Mouse (Mus musculus) MEL-GATA-1-ER (cell line): Measurements from ENCODE around the gene Rhox12.

ENCODE experiments used
- DNase-seq: peaks from one replicate; pipeline ENCODE4 v3.0.0-alpha.2; 2012; ENCODE audit warnings: low read depth; ENCODE audit errors: extremely low read depth

Gene Rhox12

GRCm38 (mm10) chrX:38110807-38111206 is at the start of gene Rhox12:
Gene Rhox12 (minus strand): TSS chrX:38110907.
- DNase-seq: no peak

DNA sequence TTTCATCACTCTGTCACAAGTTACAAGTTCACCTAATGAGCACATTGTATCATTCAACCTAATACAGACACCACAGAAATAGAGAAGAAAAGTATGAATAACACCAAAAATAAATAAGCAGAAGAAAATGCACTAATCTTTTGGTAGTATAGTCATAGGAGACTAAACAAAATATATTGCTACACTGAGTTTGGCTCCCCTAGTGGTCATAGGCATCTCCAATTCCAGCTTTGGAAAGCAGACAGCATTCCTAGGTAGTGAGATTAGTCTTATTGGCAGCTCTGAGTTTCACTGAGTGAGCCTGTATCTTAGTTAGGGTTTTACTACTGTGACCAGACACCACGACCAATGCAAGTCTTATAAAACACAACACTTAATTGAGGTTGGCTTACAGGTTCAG is 48.4 kb upstream of the Rhox12 start:
- no peak for DNase-seq

- DNase-seq: no peak
Measured at GRCm38 (mm10) chrX:38121478-38121877, 10.8 kb upstream of the Rhox12 start.

DNA sequence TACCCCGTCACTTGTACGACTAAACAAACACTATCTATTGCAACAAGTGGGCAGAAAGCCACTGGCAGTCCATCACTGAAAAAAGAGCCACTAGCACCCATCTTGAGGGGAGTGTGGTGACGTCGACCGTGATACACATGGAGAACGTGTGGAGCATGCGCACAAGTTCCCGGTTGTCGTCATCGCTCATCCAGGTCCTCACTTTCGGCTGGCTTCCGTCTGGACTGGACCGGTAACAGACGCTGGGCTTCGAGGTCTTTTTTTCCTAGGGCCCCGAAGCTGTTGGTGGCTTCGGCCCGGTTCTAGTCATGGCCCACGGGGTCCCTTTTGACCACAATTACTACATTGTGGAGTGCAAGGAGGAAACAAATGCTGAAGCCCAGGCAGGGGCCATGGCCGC is 10.3 kb upstream of the Rhox12 start, which contains the start of gene Rhox13:
Rhox13 (plus strand) TSS at position 238 of the 400 bp plus-strand sequence.
- DNase-seq: no peak

GRCm38 (mm10) chrX:38085041-38085440 is 25.7 kb downstream of the Rhox12 start, which contains the start of gene Rhox11:
Gene Rhox11 (minus strand): TSS chrX:38085141.
- no peak for DNase-seq

DNA sequence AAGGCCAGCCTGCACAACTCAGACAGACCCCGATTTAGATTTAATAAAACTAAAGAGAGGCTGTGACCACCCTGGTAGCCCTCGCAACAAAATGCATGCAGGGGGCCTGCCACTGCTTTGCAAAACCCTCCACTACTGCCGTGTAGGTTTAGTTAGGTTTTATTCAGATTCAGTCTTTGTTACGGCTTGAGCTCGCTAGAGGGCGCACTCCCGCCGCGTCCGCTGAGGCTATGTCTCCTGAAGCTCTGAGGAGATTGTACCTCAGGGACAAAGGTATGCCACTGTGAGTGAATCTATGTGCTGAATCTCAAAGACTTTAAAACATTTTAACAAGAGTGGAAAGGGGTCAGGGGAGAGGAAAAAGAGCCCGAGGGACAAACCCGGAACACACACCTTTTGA is 26.5 kb downstream of the Rhox12 start:
- DNase-seq: no peak

DNA sequence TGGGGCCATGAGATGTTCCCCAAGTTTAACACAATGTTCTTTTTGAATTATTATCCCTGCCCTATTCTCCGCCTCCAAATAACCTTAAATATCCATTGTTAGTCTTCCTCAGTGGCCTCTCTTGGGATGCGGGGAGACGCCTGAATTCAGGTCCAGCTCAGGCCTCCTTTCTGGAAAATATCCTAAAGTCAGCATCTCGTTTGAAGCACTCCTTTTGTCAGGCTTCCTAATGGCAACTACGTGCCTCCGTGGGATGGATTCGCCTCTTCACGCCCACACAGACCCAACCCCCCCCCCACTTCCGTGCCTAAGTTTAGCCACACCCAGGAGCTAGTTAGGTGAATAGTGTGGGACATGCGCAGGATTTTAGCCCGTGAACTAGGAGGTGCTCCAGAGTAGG is 44.5 kb downstream of the Rhox12 start, which contains the start of gene Rhox10:
Rhox10 (plus strand) TSS at position 301 of the 400 bp plus-strand sequence.
- no peak for DNase-seq

- DNase-seq: no peak
Measured at GRCm38 (mm10) chrX:38061544-38061943, 49.2 kb downstream of the Rhox12 start.
